ENCODE assay signal across 8 mouse cellular contexts in the genomic region with DNA sequence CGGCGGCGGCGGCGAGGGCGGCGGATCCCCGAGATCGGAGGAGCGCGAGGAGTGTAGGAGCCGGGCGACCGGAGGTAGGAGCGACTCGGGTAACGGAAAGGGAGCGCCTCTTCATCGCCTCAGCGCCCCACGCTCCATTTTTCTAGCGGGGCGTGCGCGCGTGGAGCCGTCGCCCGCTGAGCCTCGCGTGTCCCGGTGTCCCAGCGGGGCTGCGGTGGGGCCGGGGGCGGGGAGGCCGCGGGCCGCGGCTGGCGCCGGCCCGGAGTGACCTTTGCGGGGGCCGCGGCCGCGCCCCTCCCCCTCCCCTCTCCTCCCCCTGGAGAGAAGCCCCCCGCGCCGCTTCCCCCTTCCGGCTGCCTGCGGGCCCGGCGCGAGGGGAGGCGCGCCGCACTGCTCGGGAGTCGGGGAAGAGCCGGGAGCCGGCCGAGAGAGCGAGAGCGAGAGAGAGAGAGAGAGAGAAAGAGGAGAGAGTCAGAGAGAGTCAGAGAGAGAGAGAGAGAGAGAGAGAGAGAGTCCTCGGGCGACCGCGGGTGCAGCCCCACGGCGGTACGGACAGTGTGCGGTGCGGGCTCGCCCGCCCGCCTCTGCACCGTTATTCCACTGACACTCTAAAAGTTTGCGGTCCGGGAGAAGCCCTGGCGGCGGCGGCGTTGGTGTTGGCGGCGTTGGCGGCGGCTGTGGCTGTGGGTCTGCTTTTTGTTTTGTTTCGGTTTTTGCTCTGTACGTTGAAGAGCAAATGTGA. TPM values are rescaled to one million over a fixed set of nuclear protein-coding genes. Genes with fewer than 3 reads are reported as not detected.
DNase-seq lines count a peak whose midpoint lies in the region; ATAC-seq lines count a peak whose summit lies in the region.

No protein-coding gene starts in this region.

- H3K9ac ChIP-seq in lung, embryonic 16.5 days (ENCODE audit: low read length) = peak overlapping the region; percentile 87

- H3K9me3 ChIP-seq in lung, embryonic 16.5 days (ENCODE audit: control insufficient read depth, low read length) = no peaks in the 10 kb centered on the region

- H3K27me3 ChIP-seq in lung, embryonic 16.5 days (ENCODE audit: control insufficient read depth, insufficient read depth, low read depth, low read length) = no peaks in the 10 kb centered on the region

- H3K27ac ChIP-seq in lung, embryonic 16.5 days (ENCODE audit: low read length) = peak overlapping the region; percentile 87

- no peaks in the 10 kb centered on the region for H3K36me3 ChIP-seq in lung, embryonic 16.5 days (ENCODE audit: control insufficient read depth, insufficient read depth, low read length)

- peak overlapping the region; percentile 77 for H3K4me3 ChIP-seq in lung, embryonic 16.5 days (ENCODE audit: low read length)

- peaks cover 12% of the 10 kb centered on the region for H3K4me1 ChIP-seq in lung, embryonic 16.5 days (replicated peaks; ENCODE audit: control insufficient read depth, insufficient read depth, low read length)

- peak; percentile 17 for DNase-seq in layer of hippocampus, adult 9-11 months
- no peak for DNase-seq in layer of hippocampus, adult 11-12 months (ENCODE audit: low spot score)
- peak; percentile 56 for DNase-seq in ZHBTc4 (ENCODE audit: low read depth, low spot score)
- DNase-seq in retina, postnatal 1 day = peak; percentile 75
- DNase-seq in layer of hippocampus, postnatal 14 days (ENCODE audit: low spot score in 2 of 2) = no peak

- ATAC-seq in erythroid progenitor cell, adult 5-6 weeks (replicated peaks; ENCODE audit: low FRiP score, poor library complexity, severe bottlenecking) = peak; percentile 52
- ATAC-seq in inflammation-experienced regulatory T-cells, adult 6 months = peak; percentile 19
- peak; percentile 39 for ATAC-seq in lung, embryonic 16.5 days (ENCODE audit: low read depth)

- WGBS in lung, embryonic 16.5 days = 1% methylated on average over 58 of the region's 91 CpGs

- H3K4me2 ChIP-seq in lung, embryonic 16.5 days (ENCODE audit: low read depth, low read length) = peak overlapping the region; percentile 68

RNA-seq across cellular contexts. Expression of a gene that starts 0.5 kb away (rescaled TPM):
- 65.6 and 75.5 TPM in 2 replicates for total RNA-seq in erythroid progenitor cell, adult 5-6 weeks (2015; ENCODE audit: low replicate concordance)
- total RNA-seq in erythroid progenitor cell, adult 5-6 weeks (2017; ENCODE audit: low replicate concordance) = 45.8 and 47.3 TPM in 2 replicates
- 10 to 100 TPM; 20.5 to 23.7 (median 23.3) TPM for polyA plus RNA-seq in inflammation-experienced regulatory T-cells, adult 6 months (2017; shearing (Covaris generic))
- polyA plus RNA-seq in lung, embryonic 16.5 days (2015; fragmentation: Nextera tagmentation; extraction: Ambion mirVana) = 32.0 and 32.1 TPM in 2 replicates
- 10 to 100 TPM; 65.9 to 66.5 TPM for total RNA-seq in layer of hippocampus, postnatal 14 days (2021)

RNA-seq across cellular contexts. Expression of a gene that starts 8.1 kb away (rescaled TPM):
- total RNA-seq in erythroid progenitor cell, adult 5-6 weeks (2015; ENCODE audit: low replicate concordance) = 63.1 and 109 TPM in 2 replicates
- total RNA-seq in erythroid progenitor cell, adult 5-6 weeks (2017; ENCODE audit: low replicate concordance) = 75.3 and 85.3 TPM in 2 replicates
- 10 to 100 TPM; 74.8 to 79.1 (median 77.0) TPM for polyA plus RNA-seq in inflammation-experienced regulatory T-cells, adult 6 months (2017; shearing (Covaris generic))
- 36.0 and 42.0 TPM in 2 replicates for polyA plus RNA-seq in lung, embryonic 16.5 days (2015; fragmentation: Nextera tagmentation; extraction: Ambion mirVana)
- total RNA-seq in layer of hippocampus, postnatal 14 days (2021) = 10 to 100 TPM; 70.1 to 75.4 TPM

Comparison
In these comparisons a context has a peak if more than half of its experiments do, and no peak if none do; other contexts are left out.
1. DNase-seq: peak in layer of hippocampus, adult 9-11 months (single experiment), ZHBTc4 (single experiment) and retina, postnatal 1 day (single experiment); none in layer of hippocampus, adult 11-12 months (single experiment) and layer of hippocampus, postnatal 14 days (0 of 2).
2. Peak in every context shown above with its lines, with median percentiles within 50 percentile points of each other: ATAC-seq.